Mouse (Mus musculus): ENCODE data around the gene Ralgps1. TPM values are rescaled to one million over a fixed set of nuclear protein-coding genes. Genes with fewer than 3 reads are reported as not detected.

Ralgps1 gene
- total RNA-seq, 2 experiments from 2014 or later = 4.1 to 5.8 TPM

GRCm38 (mm10) chr2:33165710-33166374, 205.4 kb downstream of the Ralgps1 start:
- intact Hi-C loops (cut with DNase I) = no loop called here

DNA sequence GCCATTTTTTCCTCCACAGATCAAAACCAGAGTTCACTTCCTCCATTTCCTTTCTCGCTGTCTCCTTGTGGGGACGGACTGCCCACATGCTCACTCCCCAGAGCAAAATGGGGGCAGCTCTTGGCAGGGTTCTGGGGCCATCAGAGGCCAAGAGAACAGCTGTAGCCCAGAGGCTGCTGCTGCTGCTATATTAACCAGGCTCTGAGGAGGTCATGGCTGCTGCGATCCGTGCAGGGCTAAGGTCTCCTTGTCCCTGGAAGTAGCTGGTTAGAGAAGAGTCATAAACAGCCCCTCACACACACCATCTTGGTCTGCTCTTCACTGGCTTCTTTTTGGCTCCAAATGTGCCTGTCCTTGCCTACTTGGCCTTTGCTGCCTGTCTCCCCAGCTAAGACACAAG, 206.1 kb downstream of the Ralgps1 start:
- DNase-seq (ENCODE audit: low spot score) = no peak
- intact Hi-C loops (cut with DNase I) = no loop called here

More at GRCm38 (mm10) chr2:33165710-33166374, 205.4 kb downstream of the Ralgps1 start:
- DNase-seq (ENCODE audit: low spot score) = no peak

- DNase-seq (ENCODE audit: low spot score) = no peak
- intact Hi-C loops (cut with DNase I) = no loop called here
These were observed 206.6 kb downstream of the Ralgps1 start for GRCm38 (mm10) chr2:33164646-33165045.

DNA sequence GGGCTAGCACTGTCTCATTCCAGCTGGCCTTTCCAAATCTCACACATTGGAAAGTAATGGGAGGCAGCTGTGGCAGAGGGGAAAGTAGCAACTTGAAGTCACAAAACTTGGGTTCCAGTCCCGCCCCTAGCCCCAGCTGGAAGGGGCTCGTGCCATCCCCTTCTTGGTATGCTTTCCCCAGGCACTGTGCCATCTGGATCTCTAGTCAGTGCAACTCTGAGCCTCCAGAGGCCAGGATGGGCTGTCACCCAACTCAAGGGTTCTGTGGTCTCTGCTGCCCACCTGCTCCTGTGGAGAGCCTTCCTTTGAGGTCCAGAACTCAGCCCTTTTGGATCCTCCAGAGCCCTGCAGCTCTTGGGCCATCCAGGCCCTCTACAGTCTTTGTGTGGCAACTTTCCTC, 209.2 kb downstream of the Ralgps1 start:
- intact Hi-C loops (cut with DNase I) = no loop called here
- no peak for DNase-seq (ENCODE audit: low spot score)

DNA sequence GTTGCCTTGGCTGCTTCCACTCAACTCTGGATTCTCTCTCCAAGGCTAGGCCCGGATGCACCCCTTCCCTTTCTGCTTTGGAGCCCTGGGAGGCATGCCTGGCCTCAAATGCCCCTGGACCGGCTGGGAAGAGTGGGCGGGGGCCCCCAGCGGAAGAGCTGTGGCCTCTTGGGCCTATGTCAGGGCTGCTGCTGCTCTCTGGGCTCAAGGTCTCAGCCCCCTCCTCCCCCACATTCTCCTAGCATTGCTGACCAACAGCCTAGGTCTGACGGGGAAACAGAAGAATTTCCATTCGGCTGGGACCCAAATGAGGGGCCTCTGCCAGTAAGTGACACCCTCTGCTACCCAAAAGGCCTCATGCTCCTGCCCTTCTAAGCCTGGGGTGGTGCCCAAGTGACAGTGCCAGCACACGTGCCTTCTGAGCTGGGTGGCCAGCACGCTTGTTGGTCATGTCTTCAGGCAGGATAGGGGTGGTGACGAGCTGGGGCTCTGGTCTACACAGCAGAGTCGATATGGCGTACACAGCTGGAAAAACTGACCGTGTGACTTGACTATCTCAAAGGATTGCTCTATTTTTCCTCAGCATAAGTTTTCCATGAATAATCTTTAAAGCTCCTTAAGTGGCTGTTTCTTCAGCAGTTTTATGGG, 210.8 kb downstream of the Ralgps1 start:
- DNase-seq (ENCODE audit: low spot score) = peak; percentile 81
- intact Hi-C loops (cut with DNase I) = no loop called here

DNA sequence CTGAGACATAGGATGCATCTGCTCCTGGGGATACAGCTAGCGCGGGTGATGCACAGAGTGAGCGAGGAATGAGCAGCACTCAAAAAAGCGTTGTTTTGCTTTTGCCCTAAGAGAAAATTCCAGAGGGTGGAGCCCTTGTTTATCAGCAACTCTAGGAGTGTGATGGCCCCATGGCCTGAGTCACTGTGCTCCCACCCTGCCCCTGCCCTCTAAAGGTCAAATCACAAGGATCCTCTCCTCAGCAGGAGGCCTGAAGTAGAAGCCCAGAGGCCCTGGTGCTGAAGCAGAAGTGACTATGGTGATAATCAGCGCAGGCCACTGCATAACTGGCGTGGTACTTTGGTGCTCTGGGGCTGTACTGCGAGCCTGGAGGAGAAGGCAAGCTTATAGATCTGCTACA, 211.7 kb downstream of the Ralgps1 start:
- intact Hi-C loops (cut with DNase I) = loop anchor here (5.0 kb wide), 1 partner anchor 58 kb away; the partner anchor contains the start of gene Angptl2

GRCm38 (mm10) chr2:33158895-33159294, 212.4 kb downstream of the Ralgps1 start:
- DNase-seq (ENCODE audit: low spot score) = no peak
- intact Hi-C loops (cut with DNase I) = loop anchor here (5.0 kb wide), 1 partner anchor 58 kb away; the partner anchor contains the start of gene Angptl2

More for the DNA sequence above, 211.7 kb downstream of the Ralgps1 start:
- DNase-seq (ENCODE audit: low spot score) = no peak

DNA sequence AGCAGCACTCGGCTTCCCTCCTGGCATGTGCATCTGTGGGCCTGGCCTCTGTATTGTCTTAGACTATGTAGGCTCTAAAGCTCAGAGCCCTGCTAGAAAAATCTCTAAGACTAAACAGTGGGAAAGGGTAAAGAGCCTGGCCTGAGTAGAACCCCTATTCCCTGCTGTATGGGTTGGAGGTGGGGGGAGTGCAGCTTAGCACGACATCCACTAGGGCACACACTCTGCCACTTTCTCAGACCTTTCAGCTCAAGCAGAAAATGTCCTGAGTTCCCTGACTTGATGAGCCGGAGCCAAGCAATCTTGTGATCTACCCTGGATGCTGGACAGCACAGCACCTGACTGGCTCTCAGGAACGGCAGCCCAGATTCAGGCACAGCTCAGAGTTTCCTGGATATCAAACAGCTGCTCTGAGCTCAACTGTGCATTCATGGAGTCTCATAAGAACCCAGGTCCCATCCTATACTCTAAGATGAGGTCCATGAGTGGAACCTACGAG, 215.0 kb downstream of the Ralgps1 start:
- intact Hi-C loops (cut with DNase I) = loop anchor here (5.0 kb wide), 1 partner anchor 61 kb away; the partner anchor contains the start of gene Angptl2

GRCm38 (mm10) chr2:33154751-33155372, 216.4 kb downstream of the Ralgps1 start:
- peak; percentile 48 for DNase-seq (ENCODE audit: low spot score)
- intact Hi-C loops (cut with DNase I) = loop anchor here (1.0 to 5.0 kb wide), 3 partner anchors 62 to 247 kb away; partner anchors contain the start of gene Angptl2

More for the DNA sequence above, 215.0 kb downstream of the Ralgps1 start:
- no peak for DNase-seq (ENCODE audit: low spot score)

- DNase-seq (ENCODE audit: low spot score) = no peak
- intact Hi-C loops (cut with DNase I) = no loop called here
These were observed 224.3 kb downstream of the Ralgps1 start for GRCm38 (mm10) chr2:33146994-33147393.

DNA sequence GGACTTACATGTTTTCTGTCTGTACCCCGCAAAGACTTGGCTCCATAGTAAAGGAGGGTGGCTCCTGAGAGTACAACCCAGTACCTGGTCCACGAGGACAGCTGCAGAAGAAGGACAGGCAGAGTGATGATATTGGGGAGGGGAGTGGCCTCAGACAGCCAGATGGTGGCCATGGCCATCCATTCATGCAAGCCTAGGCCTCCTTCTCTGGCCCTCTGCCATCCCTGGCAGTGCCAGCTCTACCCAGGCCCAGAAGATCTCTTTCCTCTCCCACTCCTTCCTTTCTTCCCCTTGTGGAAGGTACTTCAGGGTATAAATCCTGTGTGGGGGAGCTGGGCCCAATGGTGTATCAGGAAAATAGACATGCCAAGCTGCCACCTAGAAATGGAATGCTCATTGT, 228.0 kb downstream of the Ralgps1 start:
- intact Hi-C loops (cut with DNase I) = no loop called here
- DNase-seq (ENCODE audit: low spot score) = no peak

GRCm38 (mm10) chr2:33138491-33138890, 232.8 kb downstream of the Ralgps1 start:
- intact Hi-C loops (cut with DNase I) = no loop called here

GRCm38 (mm10) chr2:33137731-33138130, 233.6 kb downstream of the Ralgps1 start:
- intact Hi-C loops (cut with DNase I) = no loop called here
- DNase-seq (ENCODE audit: low spot score) = no peak

More at GRCm38 (mm10) chr2:33138491-33138890, 232.8 kb downstream of the Ralgps1 start:
- no peak for DNase-seq (ENCODE audit: low spot score)

GRCm38 (mm10) chr2:33137244-33137643, 234.0 kb downstream of the Ralgps1 start:
- no peak for DNase-seq (ENCODE audit: low spot score)
- intact Hi-C loops (cut with DNase I) = no loop called here

DNA sequence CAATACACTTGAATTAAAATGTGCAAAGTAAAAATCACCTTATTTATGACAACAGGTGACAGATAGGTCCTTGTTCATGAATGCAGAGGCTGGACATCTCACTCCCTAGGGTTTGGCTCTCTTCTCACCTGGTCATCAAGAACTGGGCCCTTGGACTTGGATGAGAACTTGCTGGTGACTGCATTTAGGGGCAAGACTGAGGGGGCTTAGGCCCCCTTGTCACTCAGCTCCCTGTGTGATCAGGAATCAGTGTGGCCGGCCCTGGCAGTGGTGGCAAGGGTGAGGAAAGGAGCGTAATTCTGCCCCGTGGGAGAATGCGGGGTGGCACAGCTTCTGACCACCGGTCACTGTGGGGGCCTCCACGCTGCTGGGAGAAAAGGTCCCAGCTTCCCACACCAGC, 234.9 kb downstream of the Ralgps1 start:
- no peak for DNase-seq (ENCODE audit: low spot score)
- intact Hi-C loops (cut with DNase I) = no loop called here

DNA sequence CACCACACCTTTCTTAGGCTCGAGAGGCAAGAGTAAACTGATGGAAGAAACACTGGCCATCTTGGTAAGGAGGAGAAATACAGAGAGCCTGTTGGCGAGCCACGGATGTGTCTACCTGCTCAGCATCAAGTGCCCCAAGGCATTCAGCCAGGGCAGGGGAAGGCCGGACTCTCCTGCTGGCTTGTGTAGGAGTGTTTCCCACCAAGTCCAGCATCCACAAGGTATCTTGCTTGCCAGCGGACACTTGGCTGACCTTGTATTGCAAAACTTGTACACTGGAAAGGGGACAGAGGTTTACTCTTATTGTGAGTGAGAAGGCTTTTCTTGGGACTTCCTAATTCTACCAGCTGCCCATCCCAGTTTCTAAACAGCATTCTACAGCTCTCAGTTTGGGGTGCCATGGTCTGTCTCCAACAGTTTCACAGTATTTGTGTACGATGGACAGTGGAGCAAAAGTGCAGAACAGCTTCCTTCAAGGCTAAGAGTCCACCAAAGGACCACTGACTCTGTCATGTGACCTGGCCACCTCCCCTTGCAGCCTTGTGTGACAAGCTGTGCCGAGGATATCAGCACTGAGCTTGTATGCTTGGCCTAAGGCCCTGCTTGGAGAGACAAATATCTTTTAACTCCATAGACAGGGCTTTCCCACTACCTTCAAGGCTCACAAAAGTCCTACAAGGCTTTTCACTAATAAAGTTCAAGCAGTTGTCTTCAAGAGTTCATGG, 236.4 kb downstream of the Ralgps1 start:
- intact Hi-C loops (cut with DNase I) = loop anchor here (5.0 kb wide), 2 partner anchors 113 to 143 kb away; no protein-coding TSS in a partner anchor
- no peak for DNase-seq (ENCODE audit: low spot score)

DNA sequence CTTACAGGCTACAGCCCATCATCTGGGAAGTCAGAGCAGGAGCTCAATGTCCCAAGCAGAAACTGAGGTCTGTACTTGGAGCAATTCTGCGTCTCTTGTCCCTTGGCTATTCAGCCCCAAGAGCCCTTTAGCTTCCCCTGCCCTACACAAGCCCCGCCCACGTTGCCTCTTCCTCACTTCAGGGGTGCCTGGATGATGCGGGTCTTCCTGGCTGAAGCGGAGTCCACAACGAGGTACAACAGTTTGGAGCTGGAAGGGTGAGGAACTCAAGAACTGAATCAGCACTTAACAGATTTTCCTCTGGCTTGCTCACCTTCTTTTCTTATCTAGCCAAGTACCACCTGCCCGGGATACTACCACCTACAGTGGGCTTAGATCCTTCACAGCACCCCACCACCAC, 239.0 kb downstream of the Ralgps1 start:
- DNase-seq (ENCODE audit: low spot score) = no peak

GRCm38 (mm10) chr2:33131500-33132092, 239.7 kb downstream of the Ralgps1 start, which contains the start of gene Garnl3:
Garnl3 (minus strand) TSS chr2:33131654.
- intact Hi-C loops (cut with DNase I) = loop anchor here (5.0 kb wide), 2 partner anchors 109 to 139 kb away; no protein-coding TSS in a partner anchor
- DNase-seq (ENCODE audit: low spot score) = peak; percentile 61

More for the DNA sequence above, 239.0 kb downstream of the Ralgps1 start:
- intact Hi-C loops (cut with DNase I) = loop anchor here (5.0 kb wide), 2 partner anchors 110 to 140 kb away; no protein-coding TSS in a partner anchor

Data from heart, postnatal 25 days (tissue).